Mouse (Mus musculus): Measurements from ENCODE around the gene Plin4. TPM values are rescaled to one million over a fixed set of nuclear protein-coding genes. Genes with fewer than 3 reads are reported as not detected.
"Not testable (repeated sequence)": the region's sequence is repeated elsewhere in the genome, so short reads cannot be mapped to it uniquely, and the experiment has no call there.

Plin4 gene
- polyA plus RNA-seq, 1 experiment from 2014 or later, result not detected

DNA sequence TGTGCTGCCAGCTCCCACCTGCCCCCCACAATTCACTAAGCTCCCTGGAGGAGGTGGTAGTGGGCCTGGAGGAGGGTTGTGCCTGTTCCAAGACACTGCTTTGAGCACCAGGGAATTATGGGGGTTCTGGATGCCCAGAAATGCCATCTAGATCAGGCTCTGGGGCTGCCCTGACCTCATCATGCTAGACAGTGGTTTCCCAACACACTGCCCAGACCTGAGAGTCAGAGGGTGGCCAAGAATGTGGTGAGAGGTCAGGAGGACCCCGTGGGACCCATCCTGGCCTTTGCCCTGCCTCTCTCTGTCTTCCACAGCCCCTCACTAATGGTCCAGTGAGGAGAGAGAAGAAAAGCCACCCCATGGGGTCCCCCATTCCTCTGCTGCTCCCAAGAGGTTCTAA is 1.4 kb upstream of the Plin4 start:
- DNase-seq, result no peak
- Histone ChIP-seq H3K9ac (no peak overlapping the region), H3K4me2 (no peak overlapping the region), H3K4me1 (replicated peaks) (0 out of 2 replicates have a peak, but pooled peaks cover 3% of the 10 kb centered on the region), H3K4me3 (replicated peaks) (no peak overlapping the region), H3K27ac (no peak overlapping the region), H3K27me3 (no peaks in the 10 kb centered on the region), H3K9me3 (replicated peaks) (no peaks in the 10 kb centered on the region), H3K36me3 (no peaks in the 10 kb centered on the region)
- 40% methylated on average over 1 of the region's 1 CpGs for WGBS (ENCODE audit: insufficient replicate concordance)
- no peak for ATAC-seq (ENCODE audit: low read depth)

DNA sequence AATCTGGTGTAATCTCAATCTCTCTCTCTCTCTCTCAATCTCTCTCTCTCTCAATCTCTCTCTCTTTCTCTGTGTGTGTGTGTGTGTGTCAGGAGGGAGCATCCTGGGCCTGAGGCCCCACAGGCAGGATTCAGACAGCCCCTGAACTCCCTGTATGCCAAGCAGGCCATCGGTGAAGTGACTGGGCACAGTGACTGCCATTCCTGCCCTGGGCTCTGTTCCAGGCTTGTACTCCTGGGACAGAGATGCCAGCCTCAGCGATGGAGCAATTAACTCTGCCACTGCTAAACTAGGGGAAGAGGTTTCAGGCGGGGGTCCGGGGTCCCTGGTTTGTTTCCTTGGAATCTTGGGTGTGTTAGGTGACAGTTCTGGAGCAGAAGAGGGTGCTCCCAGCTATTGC is 968 bp upstream of the Plin4 start:
- no peak for ATAC-seq (ENCODE audit: low read depth)
- Histone ChIP-seq H3K9ac (no peak overlapping the region), H3K4me1 (replicated peaks) (0 out of 2 replicates have a peak, but pooled peaks cover 3% of the 10 kb centered on the region), H3K9me3 (replicated peaks) (no peaks in the 10 kb centered on the region), H3K27me3 (no peaks in the 10 kb centered on the region), H3K27ac (no peak overlapping the region), H3K4me3 (replicated peaks) (no peak overlapping the region), H3K4me2 (no peak overlapping the region), H3K36me3 (no peaks in the 10 kb centered on the region)
- WGBS (ENCODE audit: insufficient replicate concordance), result 52% methylated on average over 4 of the region's 4 CpGs
- no peak for DNase-seq

- H3K4me2 ChIP-seq, result no peak overlapping the region
- no peak overlapping the region for H3K27ac ChIP-seq
- 0 out of 2 replicates have a peak, but pooled peaks cover 3% of the 10 kb centered on the region for H3K4me1 ChIP-seq (replicated peaks)
- H3K27me3 ChIP-seq, result no peaks in the 10 kb centered on the region
- 0 out of 2 replicates have a peak, but pooled peaks have one; percentile 19 for ATAC-seq (ENCODE audit: low read depth)
- H3K4me3 ChIP-seq (replicated peaks), result no peak overlapping the region
- H3K36me3 ChIP-seq, result 0 out of 2 replicates have a peak, but pooled peaks cover 6% of the 10 kb centered on the region
- 72% methylated on average over 6 of the region's 6 CpGs for WGBS (ENCODE audit: insufficient replicate concordance)
- DNase-seq, result no peak
- H3K9me3 ChIP-seq (replicated peaks), result no peaks in the 10 kb centered on the region
- H3K9ac ChIP-seq, result no peak overlapping the region
Measured at GRCm38 (mm10) chr17:56108334-56109044, 1.1 kb downstream of the Plin4 start.

DNA sequence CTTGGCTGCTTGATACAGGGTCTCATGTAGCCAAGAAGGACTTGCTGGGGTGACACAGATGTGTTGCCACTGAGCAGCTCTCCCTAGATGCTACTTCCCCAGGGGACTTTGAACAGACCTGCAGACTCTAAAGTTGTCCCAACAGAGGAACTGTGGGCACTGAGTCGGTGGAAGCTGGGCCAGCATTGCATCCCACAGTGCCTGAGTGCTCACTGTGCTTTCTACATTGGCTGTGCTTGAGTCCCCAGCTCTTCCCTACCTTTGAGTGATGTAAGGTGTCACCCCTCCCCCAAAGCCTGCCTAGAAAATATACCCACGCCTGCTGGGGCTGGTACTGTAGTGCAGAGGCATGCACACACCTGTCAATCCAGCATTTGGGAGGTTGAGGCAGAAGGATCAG is 1.9 kb downstream of the Plin4 start:
- H3K4me2 ChIP-seq, result no peak overlapping the region

DNA sequence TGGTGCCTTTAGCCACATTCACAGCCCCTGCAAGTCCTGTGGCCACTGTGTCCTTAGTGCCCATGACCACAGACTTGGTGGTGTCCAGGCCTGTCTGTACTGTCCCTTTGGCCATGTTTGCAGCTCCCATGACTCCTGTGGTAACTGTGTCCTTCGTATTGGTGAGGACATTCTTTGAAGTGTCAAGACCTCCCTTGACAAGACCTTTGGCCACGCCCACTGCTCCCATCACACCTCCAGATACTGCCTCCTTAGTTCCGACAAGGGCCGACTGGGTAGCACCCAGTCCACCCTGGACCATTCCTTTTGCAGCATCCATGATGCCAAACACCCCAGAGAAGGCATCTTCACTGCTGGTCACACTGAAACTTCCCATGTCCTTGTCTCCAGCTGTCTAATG is 2.6 kb downstream of the Plin4 start:
- Histone ChIP-seq H3K27me3 (no peaks in the 10 kb centered on the region), H3K36me3 (peaks cover 21% of the 10 kb centered on the region), H3K9me3 (replicated peaks) (no peaks in the 10 kb centered on the region), H3K9ac (no peak overlapping the region), H3K27ac (no peak overlapping the region), H3K4me2 (no peak overlapping the region), H3K4me3 (replicated peaks) (no peak overlapping the region), H3K4me1 (replicated peaks) (0 out of 2 replicates have a peak, but pooled peaks cover 3% of the 10 kb centered on the region)
- ATAC-seq (ENCODE audit: low read depth) (no peak), DNase-seq (no peak)
- 59% methylated on average over 4 of the region's 4 CpGs for WGBS (ENCODE audit: insufficient replicate concordance)

More for the DNA sequence above, 1.9 kb downstream of the Plin4 start:
- DNase-seq (no peak), ATAC-seq (ENCODE audit: low read depth) (no peak)
- no peak overlapping the region for H3K27ac ChIP-seq
- H3K4me3 ChIP-seq (replicated peaks), result no peak overlapping the region
- H3K27me3 ChIP-seq, result no peaks in the 10 kb centered on the region
- 0 out of 2 replicates have a peak, but pooled peaks cover 3% of the 10 kb centered on the region for H3K4me1 ChIP-seq (replicated peaks)
- no peaks in the 10 kb centered on the region for H3K9me3 ChIP-seq (replicated peaks)
- WGBS (ENCODE audit: insufficient replicate concordance), result 61% methylated on average over 2 of the region's 2 CpGs
- no peak overlapping the region for H3K9ac ChIP-seq
- H3K36me3 ChIP-seq, result peaks cover 14% of the 10 kb centered on the region

DNA sequence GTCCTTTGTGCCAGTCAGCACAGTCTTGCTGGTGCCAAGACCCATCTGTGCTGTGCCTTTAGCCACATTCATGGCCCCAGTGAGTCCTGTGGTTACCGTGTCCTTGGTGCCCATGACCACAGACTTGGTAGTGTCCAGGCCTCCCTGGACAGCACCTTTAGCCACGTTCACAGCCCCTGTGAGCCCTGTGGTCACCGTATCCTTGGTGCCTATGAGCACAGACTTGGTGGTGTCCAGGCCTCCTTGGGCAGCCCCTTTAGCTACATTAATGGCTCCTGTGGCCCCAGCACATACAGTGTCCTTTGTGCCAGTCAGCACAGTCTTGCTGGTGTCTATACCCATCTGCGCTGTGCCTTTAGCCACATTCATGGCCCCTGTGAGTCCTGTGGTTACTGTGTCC is 3.2 kb downstream of the Plin4 start:
- not testable (repeated sequence) for H3K4me2 ChIP-seq; H3K27me3 ChIP-seq; H3K9me3 ChIP-seq (replicated peaks); ATAC-seq (ENCODE audit: low read depth); H3K9ac ChIP-seq; H3K4me1 ChIP-seq (replicated peaks); DNase-seq; H3K27ac ChIP-seq; H3K4me3 ChIP-seq (replicated peaks)
- 81% methylated on average over 4 of the region's 4 CpGs for WGBS (ENCODE audit: insufficient replicate concordance)
- peaks cover 27% of the 10 kb centered on the region for H3K36me3 ChIP-seq

GRCm38 (mm10) chr17:56104821-56105220 is 4.8 kb downstream of the Plin4 start:
- H3K4me1 ChIP-seq (replicated peaks); H3K9ac ChIP-seq; H3K4me2 ChIP-seq; DNase-seq; H3K9me3 ChIP-seq (replicated peaks); H3K27ac ChIP-seq; H3K4me3 ChIP-seq (replicated peaks); H3K27me3 ChIP-seq; ATAC-seq (ENCODE audit: low read depth): not testable (repeated sequence)
- H3K36me3 ChIP-seq, result peaks cover 43% of the 10 kb centered on the region
- WGBS (ENCODE audit: insufficient replicate concordance), result 64% methylated on average over 2 of the region's 5 CpGs

DNA sequence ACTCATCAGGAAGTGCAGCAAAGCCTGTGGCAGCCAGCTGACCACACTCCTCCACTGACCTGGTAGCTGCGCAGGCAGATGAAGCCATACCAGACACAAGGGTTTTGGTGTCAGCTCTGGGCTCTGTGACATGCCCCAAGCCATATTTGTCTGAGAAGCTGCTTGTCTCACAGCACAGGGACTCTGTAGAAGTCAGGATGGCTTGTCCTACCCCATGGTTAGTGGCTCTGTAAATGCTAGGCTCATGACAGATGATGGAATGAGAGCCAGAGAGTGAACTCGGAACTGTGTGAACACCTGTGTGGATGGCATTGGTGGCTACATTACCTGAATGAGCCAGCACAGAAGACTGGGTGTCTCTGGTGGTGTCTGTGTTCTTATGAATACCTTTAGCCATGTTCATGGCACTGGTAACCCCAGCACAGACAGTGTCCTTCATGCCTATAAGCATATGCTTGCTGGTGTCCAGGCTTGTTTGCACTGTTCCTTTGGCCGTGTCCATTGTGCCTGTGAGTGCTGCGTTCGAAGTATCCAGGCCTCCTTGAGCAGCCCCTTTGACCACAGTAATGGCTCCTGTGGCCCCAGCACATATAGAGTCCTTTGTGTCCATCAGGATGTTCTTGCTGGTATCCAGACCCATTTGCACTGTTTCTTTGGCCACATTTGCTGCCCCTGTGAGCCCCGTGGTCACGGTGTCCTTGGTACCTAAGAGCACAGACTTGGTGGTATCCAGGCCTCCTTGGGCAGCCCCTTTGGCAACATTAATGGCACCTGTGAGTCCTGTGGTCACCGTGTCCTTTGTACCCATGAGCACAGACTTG is 5.9 kb downstream of the Plin4 start:
- no peak for ATAC-seq (ENCODE audit: low read depth)
- H3K36me3 ChIP-seq, result peaks cover 53% of the 10 kb centered on the region
- no peak overlapping the region for H3K4me2 ChIP-seq
- no peak overlapping the region for H3K4me3 ChIP-seq (replicated peaks)
- 86% methylated on average over 8 of the region's 8 CpGs for WGBS (ENCODE audit: insufficient replicate concordance)
- H3K9ac ChIP-seq, result no peak overlapping the region
- no peak for DNase-seq
- H3K27ac ChIP-seq, result no peak overlapping the region
- no peaks in the 10 kb centered on the region for H3K9me3 ChIP-seq (replicated peaks)
- 0 out of 2 replicates have a peak, but pooled peaks cover 2% of the 10 kb centered on the region for H3K4me1 ChIP-seq (replicated peaks)
- no peaks in the 10 kb centered on the region for H3K27me3 ChIP-seq

- ATAC-seq (ENCODE audit: low read depth) (no peak), DNase-seq (no peak)
- no peaks in the 10 kb centered on the region for H3K27me3 ChIP-seq
- H3K27ac ChIP-seq, result no peak overlapping the region
- no peak overlapping the region for H3K9ac ChIP-seq
- WGBS (ENCODE audit: insufficient replicate concordance), result 83% methylated on average over 9 of the region's 9 CpGs
- no peaks in the 10 kb centered on the region for H3K9me3 ChIP-seq (replicated peaks)
- peaks cover 61% of the 10 kb centered on the region for H3K36me3 ChIP-seq
- H3K4me2 ChIP-seq, result no peak overlapping the region
- no peaks in the 10 kb centered on the region for H3K4me1 ChIP-seq (replicated peaks)
- H3K4me3 ChIP-seq (replicated peaks), result no peak overlapping the region
Measured at GRCm38 (mm10) chr17:56102927-56103326, 6.7 kb downstream of the Plin4 start.

DNA sequence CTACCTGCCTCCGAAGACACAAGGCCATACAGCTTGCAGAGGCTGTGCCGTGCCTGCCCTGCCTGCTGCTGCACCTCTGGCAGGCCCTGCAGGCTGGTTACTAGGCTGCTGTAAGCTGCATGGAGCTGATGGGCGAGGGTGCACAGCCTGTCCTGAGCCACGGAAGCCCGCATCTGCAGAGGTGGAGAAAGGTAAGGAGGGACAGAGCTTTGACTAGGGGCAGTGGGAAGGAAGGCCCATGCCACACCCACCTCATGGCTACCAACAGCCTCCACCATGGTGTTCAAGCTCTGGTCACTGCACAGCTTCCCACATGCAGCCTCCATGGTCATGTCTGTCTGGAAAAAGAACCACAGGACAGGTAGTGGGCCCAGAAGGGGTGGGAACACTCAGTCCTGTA is 7.4 kb downstream of the Plin4 start:
- no peaks in the 10 kb centered on the region for H3K27me3 ChIP-seq
- no peak overlapping the region for H3K4me3 ChIP-seq (replicated peaks)
- H3K4me2 ChIP-seq, result no peak overlapping the region
- WGBS (ENCODE audit: insufficient replicate concordance), result 72% methylated on average over 5 of the region's 5 CpGs
- DNase-seq, result no peak
- no peak overlapping the region for H3K9ac ChIP-seq
- H3K4me1 ChIP-seq (replicated peaks), result no peaks in the 10 kb centered on the region
- no peaks in the 10 kb centered on the region for H3K9me3 ChIP-seq (replicated peaks)
- peaks cover 69% of the 10 kb centered on the region for H3K36me3 ChIP-seq
- ATAC-seq (ENCODE audit: low read depth), result no peak
- H3K27ac ChIP-seq, result no peak overlapping the region

DNA sequence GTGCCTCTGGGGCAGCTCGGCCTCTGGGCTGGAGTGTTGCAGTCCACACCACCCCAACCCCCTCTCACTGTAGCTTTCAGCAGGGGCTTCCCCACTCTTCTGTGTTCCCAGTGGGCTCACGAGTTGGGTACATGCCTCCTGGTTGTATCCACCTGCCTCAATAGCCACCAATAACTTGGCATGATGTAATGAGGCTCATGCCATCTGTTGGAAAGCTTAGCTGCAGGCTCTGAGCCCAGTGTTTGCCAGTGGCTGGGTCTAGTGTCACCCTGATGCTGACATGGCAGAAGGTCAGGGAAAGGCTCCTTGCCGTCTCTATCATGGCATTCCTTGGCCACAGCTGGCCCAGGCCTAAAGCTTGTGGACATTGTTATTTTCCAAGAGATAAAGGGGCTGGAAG is 8.8 kb downstream of the Plin4 start:
- H3K27ac ChIP-seq, result no peak overlapping the region
- 81% methylated on average over 3 of the region's 3 CpGs for WGBS (ENCODE audit: insufficient replicate concordance)
- H3K4me2 ChIP-seq, result no peak overlapping the region
- H3K9ac ChIP-seq, result no peak overlapping the region
- peaks cover 82% of the 10 kb centered on the region for H3K36me3 ChIP-seq
- H3K27me3 ChIP-seq, result no peaks in the 10 kb centered on the region
- ATAC-seq (ENCODE audit: low read depth), result no peak
- no peak for DNase-seq
- no peaks in the 10 kb centered on the region for H3K4me1 ChIP-seq (replicated peaks)
- no peak overlapping the region for H3K4me3 ChIP-seq (replicated peaks)
- no peaks in the 10 kb centered on the region for H3K9me3 ChIP-seq (replicated peaks)

Data from liver, embryonic 13.5 days (tissue).